Mouse (Mus musculus) stomach, embryonic 15.5 days (tissue): ENCODE measurements around the gene Frmd6. TPM values are rescaled to one million over a fixed set of nuclear protein-coding genes. Genes with fewer than 3 reads are reported as not detected.

Experiments used
- ATAC-seq: fragments of 200-750 bp; cut with Nextera tagmentation; 2 replicates; pipeline ENCODE4 v1.8.0; 2017; ENCODE audit warnings: low read depth, moderate number of reproducible peaks, moderate TSS enrichment; ENCODE audit not compliant: insufficient read depth, low FRiP score
- H3K27ac ChIP-seq: fragments of 300-500 bp; sonication (generic); 2 replicates; pipeline ENCODE4 v1.5.1; 2015; ENCODE audit warnings: mild to moderate bottlenecking, inconsistent platforms
- H3K27me3 ChIP-seq: fragments of 300-500 bp; sonication (generic); replicated peaks from 2 replicates; pipeline ENCODE4 v1.6.1; 2015; ENCODE audit warnings: inconsistent platforms
- H3K36me3 ChIP-seq: fragments of 300-500 bp; sonication (generic); 2 replicates; pipeline ENCODE4 v1.6.1; 2015; ENCODE audit warnings: inconsistent platforms
- H3K4me1 ChIP-seq: fragments of 300-500 bp; sonication (generic); 2 replicates; pipeline ENCODE4 v1.6.1; 2015; ENCODE audit warnings: inconsistent platforms
- H3K4me2 ChIP-seq: fragments of 300-500 bp; sonication (generic); 2 replicates; pipeline ENCODE4 v1.6.1; 2015; ENCODE audit warnings: mild to moderate bottlenecking, inconsistent platforms
- H3K4me3 ChIP-seq: fragments of 300-500 bp; sonication (generic); replicated peaks from 2 replicates; pipeline ENCODE4 v1.5.1; 2015; ENCODE audit warnings: inconsistent platforms
- H3K9ac ChIP-seq: fragments of 300-500 bp; sonication (generic); 2 replicates; pipeline ENCODE4 v1.6.1; 2015; ENCODE audit warnings: inconsistent platforms
- H3K9me3 ChIP-seq: fragments of 300-500 bp; sonication (generic); 2 replicates; pipeline ENCODE4 v1.6.1; 2016; ENCODE audit warnings: inconsistent platforms
- WGBS: fragments of 180-500 bp; shearing (Covaris S2); methylation state at CpG from one replicate; pipeline ENCODE4 v1.1.7; 2015; 5-methylcytosine and 5-hydroxymethylcytosine counted together
- polyA plus RNA-seq: library from polyadenylated mRNA; unstranded; fragments of >200 nt; fragmentation: Nextera tagmentation; extraction: Ambion mirVana; gene quantifications from 2 replicates; pipeline ENCODE4 v1.2.1, GENCODE M21; 2015

Frmd6 gene
- polyA plus RNA-seq, 1 experiment from 2014 or later: 25.0 TPM

- Histone ChIP-seq H3K36me3 (no peaks in the 10 kb centered on the region), H3K27me3 (no peaks in the 10 kb centered on the region), H3K9ac (no peak overlapping the region), H3K9me3 (no peaks in the 10 kb centered on the region), H3K4me1 (peaks cover 6% of the 10 kb centered on the region; the same call in 1 of the 2 replicates), H3K4me3 (no peak overlapping the region), H3K4me2 (no peak overlapping the region), H3K27ac (peak overlapping the region; percentile 44; the same call in 1 of the 2 replicates)
- 31% methylated on average over 6 of the region's 6 CpGs for WGBS
- ATAC-seq: no peak; the same call in 1 of the 2 replicates
These were observed 13.1 kb upstream of the Frmd6 start for GRCm38 (mm10) chr12:70812176-70812575.

GRCm38 (mm10) chr12:70812822-70813465 lies 12.4 kb upstream of the Frmd6 start:
- ATAC-seq: no peak
- H3K36me3 ChIP-seq: no peaks in the 10 kb centered on the region
- no peaks in the 10 kb centered on the region for H3K27me3 ChIP-seq
- 21% methylated on average over 3 of the region's 3 CpGs for WGBS
- H3K4me2 ChIP-seq: no peak overlapping the region
- no peak overlapping the region for H3K4me3 ChIP-seq
- no peak overlapping the region for H3K27ac ChIP-seq
- H3K9me3 ChIP-seq: no peaks in the 10 kb centered on the region
- H3K4me1 ChIP-seq: peaks cover 6% of the 10 kb centered on the region; the same call in 1 of the 2 replicates
- H3K9ac ChIP-seq: no peak overlapping the region

GRCm38 (mm10) chr12:70816731-70817130 lies 8.6 kb upstream of the Frmd6 start:
- no peaks in the 10 kb centered on the region for H3K9me3 ChIP-seq
- ATAC-seq: no peak
- 91% methylated on average over 2 of the region's 2 CpGs for WGBS
- H3K4me1 ChIP-seq: no peaks in the 10 kb centered on the region
- no peak overlapping the region for H3K9ac ChIP-seq
- H3K27ac ChIP-seq: no peak overlapping the region
- no peaks in the 10 kb centered on the region for H3K36me3 ChIP-seq
- H3K27me3 ChIP-seq: no peaks in the 10 kb centered on the region
- H3K4me2 ChIP-seq: no peak overlapping the region
- H3K4me3 ChIP-seq: no peak overlapping the region

- peak overlapping the region; percentile 82; the same call in 1 of the 2 replicates for H3K4me3 ChIP-seq
These were observed 1.3 kb upstream of the Frmd6 start for GRCm38 (mm10) chr12:70824017-70824416.

GRCm38 (mm10) chr12:70825651-70826317 lies 470 bp downstream of the Frmd6 start:
- Histone ChIP-seq H3K27me3 (no peaks in the 10 kb centered on the region), H3K27ac (peak overlapping the region; percentile 99), H3K4me1 (peaks cover 5% of the 10 kb centered on the region; the same call in 1 of the 2 replicates), H3K4me2 (peak overlapping the region; percentile 79), H3K9me3 (no peaks in the 10 kb centered on the region), H3K9ac (peak overlapping the region; percentile 77), H3K36me3 (no peaks in the 10 kb centered on the region), H3K4me3 (peak overlapping the region; percentile 82)
- under 1% methylated on average over 51 of the region's 55 CpGs for WGBS
- no peak; the same call in 1 of the 2 replicates for ATAC-seq

More at GRCm38 (mm10) chr12:70824017-70824416, 1.3 kb upstream of the Frmd6 start:
- Histone ChIP-seq H3K36me3 (no peaks in the 10 kb centered on the region), H3K9me3 (no peaks in the 10 kb centered on the region), H3K27ac (no peak overlapping the region), H3K4me1 (peaks cover 5% of the 10 kb centered on the region; the same call in 1 of the 2 replicates), H3K9ac (no peak overlapping the region), H3K4me2 (peak overlapping the region; percentile 70), H3K27me3 (no peaks in the 10 kb centered on the region)
- WGBS: 56% methylated on average over 7 of the region's 7 CpGs
- no peak for ATAC-seq

- no peaks in the 10 kb centered on the region for H3K9me3 ChIP-seq
- peak overlapping the region; percentile 99 for H3K27ac ChIP-seq
- WGBS: 2% methylated on average over 19 of the region's 19 CpGs
- H3K27me3 ChIP-seq: no peaks in the 10 kb centered on the region
- peak overlapping the region; percentile 77 for H3K9ac ChIP-seq
- H3K4me1 ChIP-seq: peaks cover 10% of the 10 kb centered on the region; the same call in 1 of the 2 replicates
- no peaks in the 10 kb centered on the region for H3K36me3 ChIP-seq
- peak overlapping the region; percentile 79 for H3K4me2 ChIP-seq
- peak overlapping the region; percentile 82 for H3K4me3 ChIP-seq
- ATAC-seq: no peak
These were observed 1.2 kb downstream of the Frmd6 start for GRCm38 (mm10) chr12:70826318-70827072.

GRCm38 (mm10) chr12:70827187-70827900 lies 2.0 kb downstream of the Frmd6 start:
- H3K27me3 ChIP-seq: no peaks in the 10 kb centered on the region
- 18% methylated on average over 9 of the region's 9 CpGs for WGBS
- H3K9me3 ChIP-seq: no peaks in the 10 kb centered on the region
- peaks cover 10% of the 10 kb centered on the region; the same call in 1 of the 2 replicates for H3K4me1 ChIP-seq
- no peaks in the 10 kb centered on the region for H3K36me3 ChIP-seq
- peak overlapping the region; percentile 79 for H3K4me2 ChIP-seq
- no peak for ATAC-seq
- H3K4me3 ChIP-seq: peak overlapping the region; percentile 82
- no peak overlapping the region for H3K9ac ChIP-seq
- no peak overlapping the region for H3K27ac ChIP-seq

GRCm38 (mm10) chr12:70827901-70828271 lies 2.6 kb downstream of the Frmd6 start:
- Histone ChIP-seq H3K9ac (no peak overlapping the region), H3K27me3 (no peaks in the 10 kb centered on the region), H3K4me1 (peaks cover 10% of the 10 kb centered on the region; the same call in 1 of the 2 replicates), H3K36me3 (no peaks in the 10 kb centered on the region), H3K27ac (no peak overlapping the region), H3K9me3 (no peaks in the 10 kb centered on the region), H3K4me2 (peak overlapping the region; percentile 79; the same call in 1 of the 2 replicates), H3K4me3 (no peak overlapping the region)
- WGBS: 74% methylated on average over 4 of the region's 4 CpGs
- no peak for ATAC-seq

- Histone ChIP-seq H3K9me3 (no peaks in the 10 kb centered on the region), H3K4me1 (peaks cover 10% of the 10 kb centered on the region; the same call in 1 of the 2 replicates), H3K36me3 (no peaks in the 10 kb centered on the region), H3K9ac (no peak overlapping the region), H3K27me3 (no peaks in the 10 kb centered on the region), H3K4me3 (no peak overlapping the region), H3K4me2 (no peak overlapping the region), H3K27ac (no peak overlapping the region)
- 65% methylated on average over 9 of the region's 9 CpGs for whole genome bisulfite sequencing
- ATAC-seq: no peak
These were observed 5.8 kb downstream of the Frmd6 start for GRCm38 (mm10) chr12:70830982-70831566.

GRCm38 (mm10) chr12:70832216-70832998 lies 7.1 kb downstream of the Frmd6 start:
- no peak for ATAC-seq
- Histone ChIP-seq H3K9ac (no peak overlapping the region), H3K4me3 (no peak overlapping the region), H3K36me3 (no peaks in the 10 kb centered on the region), H3K27me3 (no peaks in the 10 kb centered on the region), H3K4me2 (no peak overlapping the region), H3K9me3 (no peaks in the 10 kb centered on the region), H3K27ac (no peak overlapping the region), H3K4me1 (peaks cover 7% of the 10 kb centered on the region; the same call in 1 of the 2 replicates)
- WGBS: 58% methylated on average over 4 of the region's 4 CpGs
